In the genomic region with DNA sequence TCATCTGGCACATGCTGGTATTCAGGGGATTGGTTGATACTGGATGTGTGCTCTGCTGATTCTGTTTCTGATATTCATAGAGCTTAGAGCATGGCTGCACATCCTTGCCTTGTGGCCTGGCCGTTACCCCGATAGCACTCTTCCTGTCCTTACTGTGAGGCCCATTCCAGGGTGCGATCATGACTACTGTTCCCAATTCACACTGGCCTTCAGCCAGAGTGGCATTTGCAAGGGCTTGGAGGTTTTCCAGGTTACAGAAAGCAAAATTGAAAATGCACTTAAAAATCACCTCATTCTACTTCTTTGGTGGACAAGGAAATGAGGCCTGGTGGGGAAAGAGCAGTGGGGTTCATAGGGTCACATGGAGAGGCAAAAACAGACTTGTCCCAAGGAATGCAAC, we compare ENCODE assay signal across 9 mouse cellular contexts.
A peak's percentile ranks its signal among the peaks of the same experiment; 100 is the strongest.
DNase-seq lines count a peak whose midpoint lies in the region.
"Had no signal": no experiment of that assay in that cellular context is flagged by ENCODE, and none has a peak within 500 bp of the region (broad histone marks: within the 10 kb centered on the region; RNA-seq: fewer than 3 reads in every experiment).

No protein-coding gene starts in this region.

- peak; percentile 20 for DNase-seq in adrenal gland, adult 2 months
- no peak for DNase-seq in adrenal gland, postnatal 4 days (ENCODE audit: low spot score in 2 of 2)
- peak; percentile 87 for DNase-seq in brain, adult 2 months (ENCODE audit: low read depth, low spot score)
- DNase-seq in cerebellum, adult 8-10 months, result peak; percentile 70
- DNase-seq in cerebellum, postnatal 25 days, result peak; percentile 70 to 78
- DNase-seq in spleen, adult 12 weeks (ENCODE audit: low spot score), result no peak
- DNase-seq in kidney, postnatal 10 days, result no peak
- DNase-seq in gastrocnemius, postnatal 10 days, result no peak
- DNase-seq: thymus, postnatal 25 days had no signal

Comparison
In these comparisons a context has a peak if more than half of its experiments do, and no peak if none do; other contexts are left out.
1. DNase-seq: peak in adrenal gland, adult 2 months (single experiment), brain, adult 2 months (single experiment), cerebellum, adult 8-10 months (single experiment) and cerebellum, postnatal 25 days (2 of 2); none in adrenal gland, postnatal 4 days (0 of 2), spleen, adult 12 weeks (single experiment), kidney, postnatal 10 days (single experiment) and gastrocnemius, postnatal 10 days (single experiment).